Mouse (Mus musculus) layer of hippocampus, adult 11-12 months (tissue): ENCODE data around the gene Ndufa7.

Experiments used
- DNase-seq: peaks from one replicate; pipeline ENCODE4 v3.0.0; 2022; ENCODE audit warnings: low spot score

Gene Ndufa7

DNA sequence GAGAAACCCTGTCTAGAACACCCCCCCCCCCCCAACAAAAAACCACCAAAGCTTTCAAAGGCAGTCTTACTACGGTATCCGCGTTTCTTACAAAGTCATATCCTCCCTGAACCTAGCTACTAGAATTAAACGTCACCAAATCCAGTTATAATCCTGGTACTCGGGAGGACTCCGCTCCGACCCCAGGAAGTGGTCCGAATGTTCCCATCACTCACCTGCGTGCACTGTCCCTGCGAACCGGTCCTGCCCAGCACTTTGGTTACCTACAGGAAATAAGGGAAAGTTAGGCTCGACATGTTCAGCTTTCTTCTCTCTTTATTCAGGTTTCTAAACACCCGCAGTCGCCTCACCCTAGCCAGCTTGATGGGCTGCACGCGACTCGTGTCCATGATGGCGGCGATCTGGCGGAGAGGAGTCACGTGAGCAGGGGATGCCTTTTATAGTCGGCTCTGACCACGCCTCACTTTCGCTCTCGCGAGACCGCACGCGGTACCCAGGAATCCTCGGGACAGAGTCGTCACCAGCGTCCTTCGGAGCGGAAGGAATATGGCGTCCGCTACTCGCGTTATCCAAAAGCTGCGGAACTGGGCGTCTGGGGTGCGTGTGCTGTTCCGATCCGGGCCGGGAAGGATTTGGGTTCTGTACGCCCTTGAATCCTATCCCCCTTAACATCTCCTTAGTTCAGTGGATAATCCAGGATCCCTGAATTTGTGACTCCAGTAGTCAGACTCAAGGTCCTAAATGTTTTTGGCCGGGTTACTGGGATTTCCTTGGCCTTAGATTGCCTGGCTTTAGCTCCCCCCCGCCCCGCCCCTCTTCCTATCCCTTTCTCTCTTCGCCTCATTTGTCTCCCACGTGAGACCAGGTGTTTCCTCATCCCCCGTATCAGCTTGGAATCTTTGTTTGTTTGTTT lies at the start of gene Ndufa7, which contains the start of gene Rps28:
TSS of gene Ndufa7 (plus strand) at position 489 of the 913 bp plus-strand sequence.
TSS of gene Rps28 (minus strand) at position 479 of the 913 bp plus-strand sequence.
- peak; percentile 98 for DNase-seq

DNA sequence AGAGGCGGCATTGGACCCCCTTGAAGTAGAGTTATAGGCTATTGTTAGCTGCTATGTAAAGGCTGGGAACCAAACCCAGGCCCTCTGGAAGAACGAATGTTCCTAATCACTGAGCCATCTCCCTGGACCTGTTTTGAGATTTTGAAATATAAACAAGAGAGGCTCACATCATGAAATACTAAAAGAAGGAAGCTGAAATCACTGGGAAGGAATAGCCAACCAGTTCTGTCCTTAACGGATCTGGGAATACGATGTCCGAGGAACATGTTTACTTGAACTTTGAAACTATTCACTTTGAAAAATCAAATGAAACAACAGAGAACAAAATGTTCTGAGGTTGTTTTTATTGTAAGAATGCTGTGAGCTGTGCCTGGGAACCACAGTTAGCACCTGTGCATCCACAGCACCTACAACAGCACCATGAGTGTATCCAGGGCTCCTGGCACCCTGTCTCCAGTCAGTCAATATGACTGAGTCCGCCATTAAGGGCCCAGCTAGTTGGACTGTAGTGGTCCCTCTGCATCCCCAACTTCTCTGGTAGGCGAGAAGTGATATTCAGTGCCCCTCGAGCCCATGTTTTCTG lies 49.7 kb upstream of the Ndufa7 start:
- no peak for DNase-seq

DNA sequence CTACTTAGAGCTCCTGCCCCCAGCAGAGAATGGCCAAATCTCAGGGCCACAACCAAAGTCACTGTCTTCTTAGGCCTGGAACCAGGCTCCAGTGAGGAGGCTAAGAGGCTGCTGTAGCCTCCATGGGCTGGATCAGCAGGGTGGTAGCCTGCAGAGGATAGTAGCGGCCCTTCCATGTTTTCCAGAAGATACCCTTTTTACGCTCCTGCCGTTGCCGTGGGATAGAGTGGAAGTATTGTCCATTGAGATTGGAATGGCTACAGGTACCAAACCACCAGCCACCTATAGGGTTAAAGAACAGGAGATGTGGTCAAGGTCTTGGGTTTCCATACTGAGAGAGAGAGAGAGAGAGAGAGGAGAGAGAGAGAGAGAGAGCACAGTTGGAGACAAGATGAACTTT lies 49.1 kb upstream of the Ndufa7 start:
- DNase-seq: no peak

DNA sequence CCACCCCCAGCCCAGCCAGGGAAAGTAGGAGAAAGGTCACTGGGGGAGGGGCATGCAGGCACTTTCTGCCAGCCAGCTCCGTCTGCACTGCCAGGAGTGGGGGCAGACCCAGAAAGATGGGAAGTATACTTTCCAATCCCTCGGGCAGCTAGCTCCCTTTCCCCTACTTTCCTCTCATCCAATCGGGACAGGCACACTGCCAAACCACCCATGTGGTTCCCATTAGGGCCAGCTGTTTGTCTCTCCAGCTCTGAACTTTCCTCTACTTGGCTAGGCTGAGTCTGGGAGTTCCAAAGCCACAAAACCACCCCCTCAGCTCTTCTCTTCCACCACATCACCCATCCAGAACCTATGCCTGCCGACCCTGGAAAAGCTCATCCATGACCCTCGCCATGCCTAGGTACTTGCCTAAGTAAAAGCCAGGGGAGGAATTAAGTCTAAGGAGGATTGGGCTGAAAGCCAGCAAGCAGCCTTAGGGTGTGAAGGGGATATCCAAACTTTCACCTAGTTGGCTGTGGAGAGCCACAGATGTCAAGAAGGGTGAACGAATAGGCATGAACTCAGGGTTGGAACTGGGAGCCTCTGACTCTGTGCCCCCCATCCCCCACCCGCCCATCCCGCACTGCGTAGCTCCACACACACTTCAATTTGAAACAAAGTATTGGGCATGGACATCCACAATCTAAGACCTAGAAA lies 45.0 kb upstream of the Ndufa7 start:
- peak; percentile 88 for DNase-seq

DNA sequence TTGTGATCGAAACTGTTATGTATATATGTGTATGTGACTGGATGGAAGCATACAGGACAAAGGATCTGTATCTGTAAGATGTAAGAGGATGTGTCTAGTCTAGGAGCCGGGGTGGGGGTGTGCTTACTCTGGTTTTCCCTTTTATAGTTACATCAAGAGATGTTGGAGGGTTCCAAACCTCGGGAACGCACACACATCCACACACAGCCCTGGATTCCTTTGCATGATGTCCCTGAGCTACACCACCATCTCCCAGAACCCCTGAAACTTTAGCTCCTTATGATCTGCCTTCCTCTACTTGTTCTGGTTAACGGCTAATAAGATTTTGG lies 44.4 kb upstream of the Ndufa7 start:
- DNase-seq: no peak

DNA sequence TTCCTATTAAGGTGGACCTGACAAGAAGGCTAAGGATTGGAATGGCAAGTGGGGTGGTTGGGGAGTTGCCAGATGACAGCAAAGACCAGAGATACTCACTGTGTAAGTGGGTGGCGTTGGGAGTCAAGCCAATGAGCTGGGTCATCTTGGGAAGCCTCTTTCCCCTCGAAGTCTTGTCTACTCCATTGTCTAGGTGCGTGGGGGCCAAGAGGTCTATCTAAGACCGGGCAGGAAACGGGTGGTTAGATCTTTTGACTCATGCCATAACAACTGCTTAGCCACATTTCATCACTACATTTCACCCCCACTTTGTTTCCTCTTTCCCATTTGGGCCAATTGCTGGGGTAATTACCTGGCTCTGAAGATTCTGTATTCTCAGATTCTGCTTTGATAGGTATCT lies 43.9 kb upstream of the Ndufa7 start:
- DNase-seq: no peak

DNA sequence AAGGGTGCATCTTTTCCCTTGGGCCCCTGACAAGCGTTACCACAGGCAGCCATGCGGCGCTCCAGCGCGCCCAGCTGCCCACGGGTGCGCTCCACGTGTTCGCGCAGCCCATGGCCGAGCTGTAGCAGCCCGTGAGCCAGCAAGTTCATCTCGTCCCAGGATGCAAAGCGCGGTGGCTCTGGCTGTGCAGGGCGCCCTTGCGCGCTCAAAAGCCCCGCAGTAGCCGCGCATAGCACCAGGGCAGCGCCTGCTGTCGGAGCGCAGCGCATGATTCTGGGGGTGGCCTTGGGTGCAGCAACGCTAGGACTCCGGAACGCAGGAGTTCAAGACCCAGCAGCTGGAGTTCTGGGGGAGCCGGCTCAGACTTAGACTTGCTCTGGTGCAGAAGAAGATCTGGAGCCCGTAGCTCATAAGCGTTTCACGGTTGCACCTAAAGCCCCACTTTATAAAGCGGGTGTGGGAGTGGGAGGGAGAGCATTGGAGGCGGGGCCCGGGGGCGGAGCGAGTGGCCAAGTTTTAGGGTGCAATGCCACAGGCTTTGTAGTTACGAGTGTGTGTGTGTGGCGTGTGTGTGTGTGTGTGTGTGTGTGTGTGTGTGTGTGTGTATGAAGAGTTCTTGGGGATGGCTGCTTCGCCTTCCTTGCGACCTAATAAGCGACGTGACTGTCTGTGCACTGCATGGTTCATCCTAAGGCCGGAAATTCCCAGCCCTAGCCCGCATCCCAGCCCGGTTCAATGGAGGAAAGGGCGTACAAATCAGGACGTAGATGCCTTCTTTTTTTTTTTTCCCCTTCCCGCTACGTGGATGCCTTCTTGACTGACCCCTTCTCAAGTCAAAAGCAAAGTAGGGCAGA lies 43.0 kb upstream of the Ndufa7 start, which contains the start of gene Angptl4:
TSS of gene Angptl4 (minus strand) at position 707 of the 854 bp plus-strand sequence.
- DNase-seq: peak; percentile 48

DNA sequence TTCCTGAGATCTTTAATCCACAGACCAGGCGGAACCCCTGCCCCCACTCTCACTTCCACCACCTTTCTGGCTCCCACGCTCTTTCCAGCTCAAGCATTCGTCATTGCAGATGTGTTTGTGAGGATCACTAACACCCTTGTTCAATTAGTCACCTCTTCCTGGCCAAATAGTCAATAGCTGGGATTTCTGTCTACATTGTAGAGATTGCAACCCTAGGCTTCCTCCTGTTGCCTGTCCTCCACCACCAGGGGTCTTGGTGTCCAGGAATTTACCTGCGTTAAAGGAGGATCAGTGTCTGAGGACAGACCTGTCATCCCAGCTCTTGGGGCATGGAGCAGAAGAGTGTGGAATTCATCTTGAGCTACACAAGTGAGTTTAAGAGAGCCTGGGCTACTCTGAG lies 42.3 kb upstream of the Ndufa7 start:
- no peak for DNase-seq

DNA sequence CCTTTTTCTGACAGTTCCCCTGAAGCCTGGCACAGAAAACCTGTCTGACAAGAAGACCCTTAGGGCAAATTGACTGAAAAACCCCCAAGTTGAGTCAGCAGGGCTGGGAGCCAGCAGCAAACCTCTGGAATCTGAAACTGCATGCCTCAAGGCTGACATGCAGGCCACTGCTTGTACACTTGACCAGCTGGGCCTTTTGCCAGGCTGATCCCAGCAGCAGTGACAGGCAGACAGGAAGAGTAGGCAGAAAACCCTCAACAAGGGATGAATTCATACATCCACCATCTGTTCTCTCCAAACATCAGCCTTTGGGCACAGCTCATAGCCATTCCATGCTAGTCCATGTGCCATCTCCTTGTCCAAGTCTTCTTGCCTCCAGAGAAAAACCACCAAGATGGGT lies 41.0 kb upstream of the Ndufa7 start:
- DNase-seq: no peak

DNA sequence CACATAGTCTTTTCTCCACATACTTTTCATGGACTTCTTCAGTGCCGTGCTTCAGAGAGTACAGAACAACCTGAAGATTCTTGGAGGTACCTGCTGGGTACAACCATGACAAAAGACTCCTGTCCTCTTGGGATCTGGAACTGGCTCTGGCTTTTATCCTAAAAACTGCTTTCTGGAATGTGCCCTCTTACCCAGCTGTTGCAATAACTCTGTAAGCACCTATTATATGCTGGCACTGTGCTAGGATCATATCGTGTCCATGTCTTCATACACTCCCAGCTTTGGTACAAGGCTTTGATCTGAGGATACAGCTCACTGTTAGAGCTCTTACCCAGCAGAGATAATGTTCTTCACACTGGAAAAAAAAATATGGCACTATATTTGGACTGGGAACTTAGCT lies 39.4 kb upstream of the Ndufa7 start:
- no peak for DNase-seq

DNA sequence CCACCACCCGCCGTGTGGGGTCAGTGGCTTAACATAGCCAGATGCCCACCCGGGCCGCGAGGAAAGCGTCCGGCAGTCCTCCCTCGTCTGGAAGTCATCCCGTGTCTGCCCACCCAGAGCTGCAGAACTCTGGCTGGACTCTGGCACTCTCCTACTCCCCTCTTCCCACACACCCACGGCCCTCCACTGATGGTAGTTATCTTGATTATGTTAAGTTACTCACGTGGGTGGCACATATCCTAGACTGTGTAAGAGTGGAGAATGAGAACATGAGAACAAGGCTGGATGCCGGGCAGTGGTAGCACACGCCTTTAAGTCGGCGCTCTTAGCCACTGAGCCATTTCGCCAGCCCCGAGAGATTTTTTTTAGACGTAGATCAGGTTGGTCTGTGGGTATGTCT lies 38.0 kb upstream of the Ndufa7 start:
- no peak for DNase-seq

DNA sequence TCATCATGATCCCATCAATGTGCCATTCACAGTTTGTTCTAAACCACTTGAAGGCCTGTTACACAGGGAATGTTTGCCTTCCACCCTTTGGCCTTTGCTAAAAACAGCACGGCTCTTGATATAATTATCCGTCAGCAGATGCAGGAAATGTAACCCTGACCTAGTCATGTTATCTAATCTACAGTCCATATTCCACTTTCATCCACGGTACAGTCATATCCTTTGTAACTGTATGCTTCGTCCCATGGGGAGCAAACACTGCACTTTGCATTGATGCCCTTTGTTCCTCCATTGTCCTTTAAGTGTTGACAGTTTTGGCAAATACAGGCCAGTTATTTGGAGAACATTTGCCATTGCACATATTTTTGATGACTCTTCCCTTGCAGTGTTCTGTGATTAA lies 35.6 kb upstream of the Ndufa7 start:
- DNase-seq: no peak

DNA sequence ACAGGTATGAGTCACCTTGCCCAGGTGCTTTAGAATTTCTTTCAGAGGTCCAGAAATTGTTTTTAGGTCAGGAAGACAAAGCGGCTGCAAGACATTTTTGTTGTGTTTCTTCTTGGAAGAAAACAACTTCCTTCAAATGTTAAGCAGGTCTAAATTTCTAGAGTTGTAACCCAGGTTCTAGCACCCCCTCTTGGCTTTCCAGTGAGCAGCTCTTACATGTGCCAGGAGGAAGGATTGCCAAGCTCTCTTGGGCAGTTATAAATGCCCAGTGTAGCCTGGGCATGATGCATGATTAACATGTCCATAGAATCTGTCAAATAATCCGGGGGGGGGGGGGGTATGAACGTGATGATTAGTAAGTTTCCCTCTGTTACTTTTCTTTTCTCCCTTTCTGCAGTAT lies 26.1 kb upstream of the Ndufa7 start:
- DNase-seq: no peak

DNA sequence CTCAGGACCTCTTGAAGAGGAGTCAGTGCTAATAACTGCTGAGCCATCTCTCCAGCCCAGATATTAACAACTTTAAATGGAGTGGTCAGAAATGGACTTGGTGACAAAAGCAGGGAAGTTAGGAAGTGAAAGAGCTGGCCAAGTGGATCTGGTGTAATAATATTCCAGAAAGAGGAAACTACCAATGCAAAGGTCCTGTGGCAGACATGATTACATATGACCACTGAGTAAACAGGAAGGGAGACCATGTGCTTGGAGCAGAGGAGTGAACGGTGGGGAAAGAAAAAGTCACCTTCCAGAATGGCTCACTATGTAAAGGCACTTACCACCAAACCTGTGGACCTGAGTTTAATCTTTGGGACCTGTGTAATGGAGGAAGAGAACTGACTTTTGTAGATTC lies 25.1 kb upstream of the Ndufa7 start:
- DNase-seq: no peak

DNA sequence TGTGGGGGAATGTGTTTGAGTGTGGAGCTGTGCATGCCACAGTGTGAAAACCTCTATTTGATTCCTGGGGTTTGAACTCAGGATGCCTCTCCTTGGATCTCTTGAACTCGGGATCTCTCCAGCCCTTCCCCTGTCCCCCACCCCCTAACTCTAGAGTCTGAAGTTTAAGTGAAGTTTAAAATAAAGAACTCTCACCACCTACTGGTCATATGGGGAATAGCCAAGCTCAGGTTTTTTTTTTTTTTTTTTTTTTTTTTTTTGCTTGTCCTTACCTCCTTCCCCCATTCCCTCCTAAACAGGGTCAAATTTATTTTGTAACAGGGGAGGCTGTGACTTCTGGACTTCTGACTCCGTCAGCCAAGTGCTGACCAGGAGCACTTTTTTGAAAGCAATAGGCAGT lies 22.2 kb upstream of the Ndufa7 start:
- no peak for DNase-seq

DNA sequence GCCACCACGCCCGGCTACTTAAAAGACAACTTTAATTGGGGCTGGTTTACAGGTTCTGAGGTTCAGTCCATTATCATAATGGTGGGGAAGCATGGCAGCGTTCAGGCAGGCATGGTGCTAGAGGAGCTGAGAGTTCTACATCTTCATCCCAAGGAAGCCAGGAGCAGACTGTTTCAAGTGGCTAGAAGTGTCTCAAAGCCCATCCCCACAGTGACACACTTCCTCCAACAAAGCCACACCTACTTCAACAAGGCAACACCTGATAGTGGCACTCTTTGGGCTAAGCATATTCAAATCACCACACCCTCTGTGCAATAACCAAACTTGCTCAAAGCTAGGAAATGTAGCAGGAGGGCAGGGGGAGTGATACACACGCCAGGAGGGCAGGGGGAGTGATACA lies 20.2 kb upstream of the Ndufa7 start:
- DNase-seq: no peak

DNA sequence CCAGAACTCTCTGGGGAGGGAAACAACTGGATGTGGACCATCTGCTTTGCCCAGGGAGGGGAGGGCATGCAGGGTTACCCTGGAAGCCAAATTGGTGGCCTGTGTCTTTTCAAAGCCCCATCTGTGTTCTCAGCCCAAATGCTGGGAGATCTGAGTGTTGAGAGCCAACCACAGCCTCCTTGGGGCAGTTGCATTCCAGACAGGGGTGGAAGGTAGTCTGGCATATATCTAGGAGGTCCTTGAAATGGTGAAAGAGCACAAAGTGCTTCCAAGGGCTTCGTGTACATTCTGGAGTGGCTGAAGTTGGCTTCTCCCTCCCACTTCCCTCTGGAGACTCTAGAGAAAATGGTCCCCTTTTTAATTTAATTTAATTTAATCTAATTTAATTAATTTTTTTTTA lies 19.6 kb upstream of the Ndufa7 start:
- DNase-seq: no peak

DNA sequence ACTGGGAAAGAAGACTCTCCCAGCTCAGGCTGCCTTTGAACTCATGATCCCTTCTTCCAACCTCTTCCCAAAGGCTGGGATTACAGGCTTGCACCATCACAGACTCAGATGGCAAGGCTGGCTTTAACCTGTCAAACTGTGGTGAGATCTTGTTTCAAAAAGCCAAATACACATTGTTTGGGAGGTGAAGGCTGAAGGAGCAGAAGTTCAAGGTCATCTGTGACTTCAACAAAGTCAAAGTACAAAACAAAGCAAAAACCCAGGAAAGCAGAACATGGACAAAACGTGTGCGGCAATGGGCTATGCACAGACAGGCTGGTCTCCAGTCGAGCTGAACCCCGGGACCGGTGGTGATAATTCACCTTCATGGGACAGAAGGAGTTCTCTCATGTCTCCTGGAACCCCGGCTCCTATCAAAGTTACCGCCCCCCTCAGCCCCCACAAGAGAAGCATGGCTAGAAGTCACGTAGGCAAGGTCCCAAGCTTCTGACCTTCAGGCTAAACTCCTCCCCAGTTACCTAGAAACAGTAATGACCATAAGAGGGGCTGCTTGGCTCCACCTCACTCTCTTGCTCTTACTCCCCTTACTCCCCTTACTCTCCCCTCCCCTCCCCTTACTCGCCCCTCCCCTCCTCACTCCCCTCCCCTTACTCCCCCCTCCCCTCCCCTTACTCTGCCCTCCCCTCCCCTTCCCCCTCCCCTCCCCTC lies 17.0 kb upstream of the Ndufa7 start:
- DNase-seq: no peak

DNA sequence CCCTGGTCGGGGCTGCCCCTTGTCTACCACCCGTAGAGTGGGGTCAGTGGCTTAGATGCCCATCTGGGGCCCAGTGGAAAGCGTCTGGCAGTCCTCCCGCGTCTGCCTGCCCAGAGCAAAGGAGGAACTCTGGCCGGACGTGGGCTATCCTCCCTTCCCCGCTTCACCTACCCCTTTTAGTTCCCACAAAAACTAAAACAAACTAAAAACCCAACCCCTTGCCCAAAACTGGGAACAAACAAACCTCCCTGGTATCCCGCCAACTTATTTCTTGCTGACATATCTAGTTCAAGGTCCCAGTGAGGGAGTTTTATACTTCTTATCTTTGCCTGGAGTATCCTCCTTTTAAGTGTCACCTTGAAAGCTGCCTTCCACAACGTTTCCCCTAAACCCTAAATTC lies 16.2 kb upstream of the Ndufa7 start:
- DNase-seq: no peak

DNA sequence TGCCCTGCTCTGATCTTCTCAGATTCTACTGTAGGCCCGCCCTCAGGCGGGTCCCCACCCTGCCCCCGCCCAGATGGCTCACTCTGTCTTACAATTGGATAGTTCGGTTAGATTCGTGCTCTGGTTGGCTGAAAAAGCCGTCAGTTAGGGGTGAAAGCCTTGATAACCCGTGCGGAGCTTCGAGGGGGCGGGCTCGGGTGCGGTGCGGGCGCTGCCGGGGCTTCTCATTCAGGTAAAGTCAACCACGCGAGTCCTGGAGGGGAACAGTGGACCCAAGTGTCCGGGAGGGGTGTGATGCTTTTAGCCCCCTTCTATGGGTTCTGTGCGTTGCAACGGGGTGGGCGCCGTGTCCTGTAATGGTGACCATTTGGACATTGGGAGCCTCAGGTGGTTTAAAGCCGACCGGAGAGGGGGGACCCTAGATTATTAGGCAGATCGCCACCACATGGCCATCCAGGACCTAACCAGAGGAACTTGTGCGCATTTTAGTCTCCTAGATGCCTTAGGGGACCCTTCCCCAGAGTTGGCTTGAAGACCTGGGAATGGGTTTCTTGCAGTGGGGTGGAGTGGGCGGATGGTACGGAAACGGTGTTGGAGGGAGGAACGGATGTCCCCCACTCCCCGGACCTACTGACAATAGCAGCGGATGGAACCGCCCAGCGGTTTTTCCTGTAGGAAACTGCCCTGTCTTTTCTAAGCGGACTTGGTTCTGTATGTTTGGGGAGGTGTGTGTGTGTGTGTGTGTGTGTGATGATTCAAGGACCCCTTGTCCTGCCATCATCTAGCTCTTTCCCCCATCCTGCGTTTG lies 13.8 kb upstream of the Ndufa7 start, which contains the start of gene Kank3:
TSS of gene Kank3 (plus strand) at position 186 of the 808 bp plus-strand sequence.
- peak; percentile 93 for DNase-seq

DNA sequence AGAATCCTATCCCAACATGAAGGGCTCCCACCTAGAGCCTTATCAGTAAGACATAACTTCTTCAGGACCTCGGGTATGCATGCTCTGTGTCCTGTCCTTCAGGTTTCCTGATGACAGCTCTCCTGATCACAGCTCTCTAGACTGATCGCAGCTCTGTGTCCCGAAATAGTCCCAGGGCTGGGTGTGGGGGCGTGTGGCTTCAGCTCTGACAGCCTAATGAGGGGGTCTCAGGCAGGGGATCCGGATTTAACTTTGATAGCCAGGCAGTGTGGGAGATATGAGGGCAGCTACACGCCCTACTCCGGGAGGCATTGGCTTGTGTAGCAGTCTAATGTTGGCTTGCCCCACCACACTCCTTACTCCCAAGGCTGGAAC lies 13.2 kb upstream of the Ndufa7 start:
- DNase-seq: no peak
